Mouse (Mus musculus) bone marrow macrophage, adult 2 months (primary cell): Measurements from ENCODE around the gene Arhgap19.

Experiments used
- CTCF ChIP-seq: IDR thresholded peaks from 2 replicates; pipeline ENCODE4 v1.5.1; 2012; ENCODE audit warnings: low read depth, mild to moderate bottlenecking, low read length, moderate library complexity
- POLR2A ChIP-seq: IDR thresholded peaks from 2 replicates; pipeline ENCODE4 v1.6.1; 2012; ENCODE audit warnings: mild to moderate bottlenecking, low read depth, low read length, borderline replicate concordance

DNA sequence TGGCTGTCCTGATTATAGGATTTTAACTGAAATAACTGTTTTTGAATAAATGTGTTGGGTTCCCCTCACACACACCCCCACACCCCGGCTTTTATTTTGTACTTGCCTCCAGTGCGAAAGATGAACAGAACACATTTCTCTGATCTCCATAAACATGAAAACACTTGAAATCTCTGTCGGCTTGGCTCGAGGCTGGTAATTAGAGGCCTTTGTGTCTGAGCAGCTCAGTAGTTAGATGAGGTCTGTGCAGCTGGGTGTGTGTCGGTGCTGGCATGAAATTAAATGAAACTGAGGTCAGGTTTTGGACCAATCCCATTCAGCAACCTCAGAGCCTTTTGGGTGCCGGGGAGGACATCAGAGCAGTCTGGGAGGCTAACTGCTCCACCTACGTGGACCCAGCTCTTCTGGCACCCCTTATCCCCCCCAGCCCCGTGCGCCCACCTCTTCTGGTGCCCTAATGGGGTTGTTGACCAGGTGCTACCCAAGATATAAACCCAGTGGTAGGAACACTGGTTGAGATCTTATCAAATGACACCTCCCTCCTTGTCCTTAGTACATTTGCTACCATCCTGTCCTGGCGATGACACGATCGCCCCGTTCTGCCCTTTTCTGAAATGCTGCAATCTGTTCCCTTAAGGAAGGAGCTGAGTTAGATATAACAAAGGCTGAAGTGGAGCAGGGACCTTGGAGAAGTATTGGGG, 30.8 kb upstream of the Arhgap19 start:
- TF ChIP-seq POLR2A (no peak), CTCF (no peak)
